Mouse (Mus musculus) neural tube, embryonic 10.5 days (tissue): ENCODE data around the gene Rrp12.
A peak's percentile ranks its signal among the peaks of the same experiment; 100 is the strongest.
"Not testable (repeated sequence)": the region's sequence is repeated elsewhere in the genome, so short reads cannot be mapped to it uniquely, and the experiment has no call there.

Source experiments
- DNase-seq: peaks from one replicate; pipeline ENCODE4 v3.0.0-alpha.2; 2017; ENCODE audit warnings: low spot score; ENCODE audit errors: extremely low spot score

The Rrp12 gene

DNA sequence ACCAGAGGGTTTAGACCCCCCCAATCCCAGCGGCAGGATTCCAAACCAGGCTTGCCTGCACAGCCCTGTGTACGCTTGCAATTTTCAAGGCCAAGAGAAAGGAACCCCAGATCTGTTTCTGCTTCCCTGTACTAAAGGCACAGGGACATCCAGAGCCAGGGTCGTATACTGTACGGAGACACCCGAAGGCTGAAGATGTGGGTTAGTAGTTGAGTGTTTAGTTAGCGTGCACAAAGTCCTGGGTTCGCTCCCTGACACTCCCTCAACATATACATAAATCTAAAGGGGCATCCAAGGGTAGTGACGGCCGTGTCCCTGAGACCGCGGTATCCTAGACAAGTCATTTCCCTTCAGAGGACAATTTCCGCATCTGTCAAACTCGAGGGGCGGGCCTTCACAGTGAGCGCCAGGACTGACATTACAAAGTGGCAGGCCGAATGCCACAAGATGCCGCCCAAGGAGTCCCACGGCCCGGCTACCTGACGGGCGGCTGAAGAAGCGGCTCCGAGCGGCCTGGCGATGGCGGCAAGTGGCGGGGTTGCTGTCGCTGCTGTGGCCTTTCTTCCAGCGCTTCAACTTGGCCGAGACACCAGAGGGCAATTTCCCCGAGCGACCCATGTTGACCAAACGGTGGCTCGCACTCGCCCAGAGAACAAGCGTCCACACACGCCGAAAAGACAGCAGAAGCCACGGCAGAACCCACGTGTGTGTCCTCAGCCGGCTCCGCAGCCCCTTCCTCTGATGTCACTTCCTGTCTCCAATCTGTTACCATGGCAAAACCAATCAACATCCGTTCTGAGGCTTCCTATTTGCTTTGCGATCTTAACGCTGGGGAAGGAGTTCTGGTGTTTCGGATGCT, at the start of gene Rrp12:
Gene Rrp12 (minus strand): TSS at position 714 of the 859 bp plus-strand sequence.
- DNase-seq, result peak; percentile 78

DNA sequence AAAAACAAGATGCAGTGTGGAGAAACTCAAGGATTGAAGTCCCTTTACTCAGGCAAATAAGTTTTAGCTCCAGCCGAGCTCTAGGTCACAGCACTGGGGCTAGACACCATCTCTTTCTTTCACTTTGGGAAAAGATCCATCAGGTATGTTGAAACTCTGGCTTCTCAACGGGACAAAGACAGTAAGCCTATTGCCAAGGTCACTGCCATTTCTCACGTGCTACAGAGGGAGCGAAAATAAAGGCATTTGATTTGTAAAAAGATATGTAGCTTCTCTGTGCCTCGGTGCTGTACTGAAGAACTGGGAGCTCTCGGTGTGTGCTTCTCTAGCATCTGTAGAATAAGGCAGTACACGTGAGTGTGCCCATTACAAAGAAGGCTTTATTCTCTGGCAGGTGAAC, 47.9 kb upstream of the Rrp12 start:
- no peak for DNase-seq

DNA sequence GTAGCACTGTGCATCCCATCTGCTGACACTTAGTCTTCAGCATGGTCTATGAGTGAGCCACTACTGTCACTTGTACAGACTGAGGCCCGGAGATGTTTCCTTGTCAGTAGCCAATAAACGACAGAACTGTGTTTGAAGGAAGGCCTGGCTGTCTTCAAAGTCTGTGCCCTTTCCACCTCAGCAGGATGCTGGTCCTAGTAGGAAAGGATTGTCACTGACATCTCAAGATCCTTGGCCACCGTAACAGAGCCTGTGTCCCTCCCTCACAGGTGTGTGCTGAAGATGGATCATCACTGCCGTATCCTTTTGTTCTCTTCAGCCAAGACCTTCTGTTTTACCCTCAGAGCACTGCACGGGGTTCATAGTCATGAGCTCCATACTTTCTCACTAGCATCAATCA, 42.6 kb upstream of the Rrp12 start:
- DNase-seq, result no peak

GRCm38 (mm10) chr19:41935921-41936320, 39.9 kb upstream of the Rrp12 start:
- no peak for DNase-seq

- DNase-seq, result no peak
Observed at GRCm38 (mm10) chr19:41934124-41934523, 38.2 kb upstream of the Rrp12 start.

DNA sequence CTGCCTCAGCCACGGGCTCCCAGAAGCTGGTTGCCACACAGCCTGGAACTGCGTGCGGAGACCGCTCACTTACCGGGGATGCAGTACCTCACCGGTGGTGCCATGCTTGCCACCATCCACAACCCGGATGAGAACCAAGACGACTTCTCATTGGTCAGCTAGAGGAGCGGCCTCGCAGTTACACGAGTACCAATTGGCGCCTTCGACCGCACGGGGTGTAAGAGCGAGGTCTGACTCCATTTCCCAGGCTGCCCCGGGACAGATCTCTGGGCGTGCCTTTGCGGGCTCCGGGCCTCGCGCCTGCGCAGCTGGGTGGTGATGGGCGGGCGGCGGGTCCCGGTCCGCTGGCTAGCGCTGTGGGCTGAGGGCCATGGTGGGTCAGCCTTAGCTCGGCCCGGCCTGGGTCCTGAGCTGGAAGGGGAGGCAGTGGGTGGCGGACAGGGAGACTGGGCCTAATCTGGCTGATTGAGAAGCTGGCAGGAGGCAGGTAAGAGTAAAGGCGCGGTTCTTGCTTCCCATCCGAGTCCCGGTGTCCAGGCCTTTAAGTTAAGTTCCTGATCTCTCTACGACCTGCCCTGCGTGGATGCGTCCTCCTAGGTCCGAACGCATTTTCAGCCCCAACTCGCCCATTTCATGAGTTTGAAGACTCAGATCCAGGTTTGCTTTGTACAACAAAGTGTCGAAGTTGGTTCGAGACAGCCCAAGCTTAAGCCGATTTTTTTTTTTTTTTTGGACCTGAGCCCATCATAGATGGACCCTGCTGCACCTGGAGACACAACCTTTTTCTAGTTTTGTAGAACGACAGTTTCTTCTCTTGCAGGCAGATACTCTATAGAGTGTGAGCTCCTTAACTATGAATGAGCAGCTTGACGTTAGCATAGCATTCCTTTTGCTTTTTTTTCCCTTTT, 37.5 kb upstream of the Rrp12 start, which contains the start of the genes Exosc1 and Zdhhc16:
Gene Exosc1 (minus strand): TSS at position 245 of the 908 bp plus-strand sequence.
Gene Zdhhc16 (plus strand): TSS at position 302 of the 908 bp plus-strand sequence.
- DNase-seq, result peak; percentile 97

- DNase-seq, result peak; percentile 27
Observed at GRCm38 (mm10) chr19:41932686-41933085, 36.7 kb upstream of the Rrp12 start.

DNA sequence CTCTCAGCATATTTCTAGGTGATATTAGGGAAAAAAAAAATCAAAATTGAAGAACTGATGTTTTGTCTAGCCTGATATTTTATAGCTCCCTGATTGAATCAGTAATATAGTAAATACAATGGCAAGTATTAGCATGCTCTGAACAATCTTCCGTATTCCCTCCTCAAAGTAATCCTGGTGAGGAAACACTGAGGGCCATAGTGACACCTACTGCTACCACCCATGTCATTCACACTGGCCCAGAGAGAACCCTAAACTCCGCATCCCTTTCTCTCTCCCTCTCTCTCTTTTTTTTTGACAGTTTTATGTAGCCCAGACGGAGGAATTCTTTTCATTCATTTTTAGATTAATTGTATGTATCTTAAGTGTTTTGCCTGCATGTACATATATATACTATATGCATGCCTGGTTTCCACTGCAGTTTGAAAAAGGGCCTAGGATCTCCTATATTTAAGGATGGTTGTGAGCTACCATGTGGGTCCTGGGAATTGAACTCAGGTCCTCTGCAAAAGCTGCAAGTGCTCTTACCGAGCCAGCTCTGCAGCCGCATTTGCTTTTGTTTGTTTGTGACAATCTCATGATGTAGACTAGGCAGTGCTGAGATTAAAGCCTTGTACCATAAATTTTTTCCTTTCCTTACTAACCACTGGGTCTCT, 24.6 kb upstream of the Rrp12 start:
- DNase-seq, result no peak

GRCm38 (mm10) chr19:41919471-41919870, 23.5 kb upstream of the Rrp12 start:
- DNase-seq, result no peak

GRCm38 (mm10) chr19:41916853-41917252, 20.9 kb upstream of the Rrp12 start:
- no peak for DNase-seq

DNA sequence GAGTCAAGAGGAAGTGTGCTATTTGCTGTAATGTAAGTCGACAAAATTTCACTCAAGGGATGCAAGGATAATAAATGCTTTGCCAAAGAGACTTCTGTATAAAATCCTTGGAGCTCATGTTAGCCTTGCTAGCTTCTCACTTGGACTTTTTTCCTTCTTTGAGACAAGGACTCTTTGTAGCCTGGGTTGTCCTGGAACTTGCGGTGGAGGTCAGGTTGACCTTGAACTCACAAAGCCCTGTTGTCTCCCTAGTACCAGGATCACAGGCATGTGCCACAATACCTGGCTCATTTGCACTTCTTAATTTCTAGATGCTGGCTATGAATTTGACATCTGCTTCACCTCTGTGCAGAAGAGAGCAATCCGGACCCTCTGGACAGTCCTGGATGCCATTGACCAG, 19.3 kb upstream of the Rrp12 start:
- no peak for DNase-seq

GRCm38 (mm10) chr19:41914592-41914882, 18.6 kb upstream of the Rrp12 start:
- DNase-seq, result not testable (repeated sequence)

- no peak for DNase-seq
Observed at GRCm38 (mm10) chr19:41913774-41914591, 18.0 kb upstream of the Rrp12 start.

DNA sequence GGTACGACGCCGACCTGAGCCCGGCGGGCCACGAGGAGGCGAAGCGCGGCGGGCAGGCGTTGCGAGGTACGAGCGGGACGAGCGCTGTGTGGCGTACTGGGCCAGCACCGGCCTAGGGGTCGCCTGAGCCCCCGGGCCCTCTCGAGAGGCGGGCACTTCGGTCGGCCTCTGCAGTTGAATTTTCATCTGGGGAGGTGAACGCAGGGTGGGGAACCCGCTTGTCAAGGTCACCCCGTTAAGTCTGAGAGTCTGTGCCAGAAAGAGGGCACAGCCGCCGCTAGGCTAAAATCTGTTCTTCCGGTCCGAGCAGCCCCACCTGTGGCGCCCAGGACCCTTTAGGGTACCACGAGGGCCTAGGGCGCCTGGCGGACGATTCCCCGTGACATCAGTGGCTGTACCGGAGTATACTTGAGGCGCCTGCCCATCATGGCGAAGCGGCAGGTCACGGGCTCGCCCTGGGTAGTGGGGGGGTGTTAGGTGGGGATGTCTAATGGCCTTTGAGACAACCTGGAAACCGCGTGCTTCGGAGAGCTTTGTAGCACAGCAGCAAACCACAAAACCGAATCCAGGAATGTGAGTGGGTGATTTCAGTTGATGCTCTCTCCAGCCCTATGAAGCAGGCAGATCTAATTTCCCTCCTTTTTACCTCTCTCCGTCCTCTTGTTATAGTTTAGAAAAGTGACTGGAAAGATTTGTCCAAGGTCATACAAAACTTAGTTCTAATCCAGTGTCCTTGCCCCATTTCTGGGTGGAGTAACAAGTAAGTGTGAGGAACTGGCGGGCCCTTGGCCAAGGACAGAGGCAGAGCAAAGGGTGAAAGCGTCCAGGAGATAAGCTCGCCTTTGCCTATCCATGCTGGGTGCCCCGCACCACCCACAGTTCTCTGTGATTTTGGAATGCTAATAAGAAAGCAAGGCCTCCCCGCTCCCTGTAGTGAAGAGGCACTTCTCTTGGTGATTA, 16.4 kb upstream of the Rrp12 start:
- peak; percentile 72 for DNase-seq

DNA sequence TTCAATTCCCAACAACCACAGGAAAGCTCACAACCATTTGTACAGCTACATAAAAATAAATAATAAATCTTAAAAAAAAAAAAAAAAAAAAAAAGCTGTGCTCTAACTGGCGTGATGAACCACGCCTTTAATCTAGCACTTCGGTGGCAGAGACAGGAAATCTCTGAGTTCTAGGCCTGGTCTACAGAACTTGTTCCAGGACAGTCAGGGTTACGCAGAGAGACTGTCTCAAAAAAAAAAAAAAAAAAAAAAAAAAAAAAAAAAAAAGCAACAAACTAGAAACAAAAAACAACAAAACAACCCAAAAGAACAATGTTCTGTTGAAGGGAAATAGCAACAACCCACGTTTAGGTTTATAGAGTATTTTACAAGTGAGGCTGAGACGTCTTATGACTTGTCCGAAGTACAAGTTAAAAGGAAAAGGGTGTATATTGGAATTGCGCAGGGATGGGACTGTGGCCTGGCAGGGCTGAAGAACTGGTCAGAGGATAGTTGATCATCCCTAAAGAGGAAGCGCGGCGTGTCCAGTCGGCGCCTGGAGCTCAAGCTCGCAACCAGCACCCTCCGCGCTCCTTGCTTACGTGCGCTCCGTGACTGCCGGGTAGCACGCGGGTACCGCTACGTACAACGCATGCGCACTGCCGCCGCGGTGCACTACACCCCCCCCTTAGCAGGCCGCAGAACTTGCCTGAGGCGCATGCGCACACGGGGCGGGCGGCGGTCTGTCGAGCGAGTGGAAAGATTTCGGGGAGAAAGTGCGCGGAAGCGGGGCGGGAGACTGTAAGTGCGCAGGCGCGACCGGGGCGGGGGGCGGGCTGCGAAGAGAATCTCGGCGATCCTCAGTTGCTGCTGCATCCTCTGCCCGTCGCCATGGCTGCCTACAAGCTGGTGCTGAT, 15.5 kb upstream of the Rrp12 start, which contains the start of gene Pgam1:
Gene Pgam1 (plus strand): TSS at position 746 of the 896 bp plus-strand sequence.
- DNase-seq, result peak; percentile 98

DNA sequence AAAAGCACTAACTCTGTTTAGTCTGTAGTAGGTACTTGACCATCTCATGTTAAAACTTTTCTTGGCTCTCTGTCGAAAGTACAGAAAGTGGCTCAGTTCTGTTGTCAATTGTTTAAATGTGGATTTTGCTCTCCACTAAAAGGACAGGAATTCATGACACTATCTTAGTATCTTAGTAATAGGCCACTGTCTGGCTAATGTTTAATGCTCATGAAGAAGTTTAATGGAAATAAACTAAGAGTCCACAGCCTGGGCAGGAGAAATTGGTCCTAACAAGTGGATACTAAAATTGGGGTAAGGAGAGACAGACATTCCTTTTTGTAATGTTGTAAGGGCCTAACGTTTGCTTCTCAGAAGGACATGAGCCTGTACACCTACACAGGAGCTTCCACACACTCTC, 14.4 kb upstream of the Rrp12 start:
- no peak for DNase-seq

DNA sequence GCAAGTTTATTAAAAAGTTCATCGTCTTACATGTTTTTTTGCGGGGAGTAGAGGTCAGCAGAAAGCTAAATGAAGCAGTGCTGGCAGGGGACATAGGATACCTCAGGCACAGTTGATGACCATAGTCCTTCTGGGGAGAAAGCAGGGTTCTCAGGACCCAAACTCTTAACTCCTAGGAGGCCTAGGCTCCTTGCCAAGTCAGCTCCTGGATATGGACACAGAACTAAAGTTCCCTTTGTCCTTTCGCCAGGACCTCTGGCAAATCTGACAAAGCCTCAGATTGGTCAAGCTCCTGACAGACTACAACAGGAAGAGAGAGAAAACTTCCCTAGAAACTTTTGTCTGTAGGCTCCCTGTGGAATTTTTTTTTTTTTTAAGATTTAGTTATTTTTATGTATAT, 12.8 kb upstream of the Rrp12 start:
- no peak for DNase-seq

DNA sequence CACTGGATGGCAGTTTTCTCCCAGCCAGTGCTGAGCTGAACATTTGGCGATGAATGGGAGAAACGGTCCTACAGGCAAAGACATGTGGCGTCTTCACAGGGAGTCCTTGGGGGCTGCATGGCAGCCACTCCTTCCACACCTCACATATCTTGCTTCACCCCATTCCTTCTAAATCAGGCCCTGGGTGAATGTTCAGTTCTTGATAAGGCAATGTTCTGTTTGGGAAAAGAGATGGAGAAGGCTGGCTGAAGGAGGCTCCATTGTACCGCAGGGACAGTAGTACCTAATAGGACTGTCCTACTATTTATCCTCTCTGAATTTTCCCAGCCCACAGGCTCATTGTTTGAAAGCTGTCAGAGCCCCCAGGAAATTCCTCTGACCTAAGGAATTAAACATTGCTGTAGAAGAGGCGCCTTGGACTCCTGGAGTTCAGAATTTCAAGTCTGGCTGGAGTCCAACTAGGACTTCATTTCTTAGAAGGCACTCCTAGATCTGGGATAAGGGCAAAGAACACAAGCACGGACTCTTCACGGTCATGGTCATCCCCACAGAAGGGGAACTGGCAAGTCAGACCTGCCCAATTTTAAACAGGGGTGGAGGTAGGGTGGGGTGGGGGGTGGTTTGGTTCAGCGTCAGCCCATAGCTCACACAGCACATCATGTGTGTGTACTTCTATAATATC, 11.2 kb upstream of the Rrp12 start:
- DNase-seq, result no peak
